Mouse (Mus musculus) MEL (cell line): ENCODE results near the gene Gas7. TPM values are rescaled to one million over a fixed set of nuclear protein-coding genes. Genes with fewer than 3 reads are reported as not detected.

Experiments used
- DNase-seq: peaks from one replicate; pipeline ENCODE4 v3.0.0; 2011; ENCODE audit warnings: low read depth, low spot score
- H3K27ac ChIP-seq: 2 replicates; pipeline ENCODE4 v1.5.1; 2012; ENCODE audit warnings: low read depth, mild to moderate bottlenecking, control low read depth, low read length, moderate library complexity; ENCODE audit not compliant: control insufficient read depth
- H3K27me3 ChIP-seq, 2 experiments: fragments of 150-350 bp in 1 of 2; sonication (generic) in 1 of 2; 2 replicates each; pipeline ENCODE4 v1.6.1; 2012; ENCODE audit warnings: low read length in 2 of 2, mild to moderate bottlenecking in 2 of 2, improper control_type of control experiment in 1 of 2, moderate library complexity in 1 of 2; ENCODE audit not compliant: insufficient read depth in 2 of 2, control insufficient read depth in 1 of 2
- H3K36me3 ChIP-seq, 2 experiments: 2 replicates each; pipeline ENCODE4 v1.6.1; 2012 to 2014; ENCODE audit warnings: low read length in 2 of 2, improper control_type of control experiment in 1 of 2, inconsistent platforms in 1 of 2, mild to moderate bottlenecking in 1 of 2; ENCODE audit not compliant: insufficient read depth in 2 of 2, control insufficient read depth in 1 of 2
- H3K4me1 ChIP-seq, 2 experiments: fragments of 150-350 bp in 1 of 2; sonication (generic) in 1 of 2; 2 replicates each; pipeline ENCODE4 v1.6.1; 2012; ENCODE audit warnings: low read length in 2 of 2, improper control_type of control experiment in 1 of 2, mild to moderate bottlenecking in 1 of 2; ENCODE audit not compliant: insufficient read depth in 2 of 2, control insufficient read depth in 1 of 2
- H3K4me3 ChIP-seq, 2 experiments: fragments of 150-350 bp in 1 of 2; sonication (generic) in 1 of 2; 2 replicates each; pipeline ENCODE4 v1.5.1; 2012; ENCODE audit warnings: low read depth in 2 of 2, low read length in 2 of 2, mild to moderate bottlenecking in 2 of 2, moderate library complexity in 2 of 2, control low read depth in 1 of 2, improper control_type of control experiment in 1 of 2; ENCODE audit not compliant: control insufficient read depth in 1 of 2, insufficient read depth in 1 of 2
- H3K79me2 ChIP-seq: 2 replicates; pipeline ENCODE4 v1.6.1; 2012; ENCODE audit warnings: mild to moderate bottlenecking, low read length, moderate library complexity; ENCODE audit not compliant: control insufficient read depth, poor library complexity, insufficient read depth
- H3K9ac ChIP-seq: 2 replicates; pipeline ENCODE4 v1.6.1; 2012; ENCODE audit warnings: low read depth, mild to moderate bottlenecking, control low read depth, low read length, moderate library complexity; ENCODE audit not compliant: control insufficient read depth, poor library complexity, severe bottlenecking
- H3K9me3 ChIP-seq: fragments of 150-350 bp; sonication (generic); replicated peaks from 2 replicates; pipeline ENCODE4 v1.6.1; 2012; ENCODE audit warnings: mild to moderate bottlenecking, low read length, improper control_type of control experiment, moderate library complexity; ENCODE audit not compliant: insufficient read depth
- BHLHE40 ChIP-seq: IDR thresholded peaks from 2 replicates; pipeline ENCODE4 v1.6.1; 2012; ENCODE audit warnings: low read depth, mild to moderate bottlenecking, inconsistent platforms, low read length, improper control_type of control experiment, borderline replicate concordance
- CHD1 ChIP-seq: IDR thresholded peaks from 2 replicates; pipeline ENCODE4 v1.6.1; 2012; ENCODE audit warnings: low read depth, mild to moderate bottlenecking, inconsistent platforms, low read length, improper control_type of control experiment
- CHD2 ChIP-seq: IDR thresholded peaks from 2 replicates; pipeline ENCODE4 v1.6.1; 2011; ENCODE audit warnings: low read length, improper control_type of control experiment
- CTCF ChIP-seq, 3 experiments: IDR thresholded peaks in 2 of 3; conservative IDR thresholded peaks in 1 of 3; 2 replicates each; pipeline ENCODE4 v1.5.1; 2011 to 2012; ENCODE audit warnings: low read length in 3 of 3, low read depth in 2 of 3, mild to moderate bottlenecking in 2 of 3, improper control_type of control experiment in 1 of 3, inconsistent platforms in 1 of 3, mixed read lengths in 1 of 3, moderate library complexity in 1 of 3; ENCODE audit not compliant: control insufficient read depth in 1 of 3, insufficient read depth in 1 of 3, poor library complexity in 1 of 3, severe bottlenecking in 1 of 3
- EP300 ChIP-seq, 2 experiments: IDR thresholded peaks; 2 replicates each; pipeline ENCODE4 v1.6.1; 2011; ENCODE audit warnings: improper control_type of control experiment in 2 of 2, low read length in 2 of 2, low read depth in 1 of 2, mild to moderate bottlenecking in 1 of 2
- ETS1 ChIP-seq: IDR thresholded peaks from 2 replicates; pipeline ENCODE4 v1.6.1; 2012; ENCODE audit warnings: low read depth, mild to moderate bottlenecking, inconsistent platforms, low read length, improper control_type of control experiment, moderate library complexity
- GABPA ChIP-seq: IDR thresholded peaks from 2 replicates; pipeline ENCODE4 v1.6.1; 2012; ENCODE audit warnings: low read depth, mild to moderate bottlenecking, inconsistent platforms, low read length, improper control_type of control experiment, moderate library complexity
- GATA1 ChIP-seq: IDR thresholded peaks from 2 replicates; pipeline ENCODE4 v1.6.1; 2011; ENCODE audit warnings: low read depth, low read length, improper control_type of control experiment
- HCFC1 ChIP-seq: IDR thresholded peaks from 2 replicates; pipeline ENCODE4 v1.6.1; 2012; ENCODE audit warnings: low read depth, mild to moderate bottlenecking, inconsistent platforms, low read length, improper control_type of control experiment, moderate library complexity
- JUND ChIP-seq: IDR thresholded peaks from 2 replicates; pipeline ENCODE4 v1.6.1; 2011; ENCODE audit warnings: low read depth, mild to moderate bottlenecking, improper control_type of control experiment, low read length
- KAT2A ChIP-seq: conservative IDR thresholded peaks from 2 replicates; pipeline ENCODE4 v1.6.1; 2012; ENCODE audit warnings: low read depth, low read length, improper control_type of control experiment, inconsistent platforms
- MAZ ChIP-seq: IDR thresholded peaks from 2 replicates; pipeline ENCODE4 v1.6.1; 2012; ENCODE audit warnings: low read depth, mild to moderate bottlenecking, inconsistent platforms, low read length, improper control_type of control experiment
- MEF2A ChIP-seq: IDR thresholded peaks from 2 replicates; pipeline ENCODE4 v1.6.1; 2014; ENCODE audit warnings: low read depth, mild to moderate bottlenecking, inconsistent platforms, low read length, improper control_type of control experiment; ENCODE audit not compliant: poor library complexity, insufficient replicate concordance, severe bottlenecking; ENCODE audit errors: extremely low read depth
- MYC ChIP-seq: IDR thresholded peaks from 2 replicates; pipeline ENCODE4 v1.6.1; 2011; ENCODE audit warnings: low read depth, mild to moderate bottlenecking, low read length, improper control_type of control experiment, moderate library complexity
- NELFE ChIP-seq: IDR thresholded peaks from 2 replicates; pipeline ENCODE4 v1.6.1; 2011; ENCODE audit warnings: low read depth, low read length, improper control_type of control experiment
- POLR2AphosphoS2 ChIP-seq: IDR thresholded peaks from 2 replicates; pipeline ENCODE4 v1.6.1; 2011; ENCODE audit warnings: low read length, improper control_type of control experiment
- POLR2AphosphoS5 ChIP-seq: IDR thresholded peaks from 2 replicates; pipeline ENCODE4 v1.6.1; 2012; ENCODE audit warnings: low read depth, borderline replicate concordance, mild to moderate bottlenecking, inconsistent platforms, low read length, moderate library complexity, mixed read lengths
- RCOR1 ChIP-seq: IDR thresholded peaks from 2 replicates; pipeline ENCODE4 v1.6.1; 2012; ENCODE audit warnings: low read depth, mild to moderate bottlenecking, inconsistent platforms, low read length, improper control_type of control experiment
- SIN3A ChIP-seq: IDR thresholded peaks from 2 replicates; pipeline ENCODE4 v1.6.1; 2012; ENCODE audit warnings: low read length, improper control_type of control experiment, inconsistent platforms
- TBP ChIP-seq: IDR thresholded peaks from 2 replicates; pipeline ENCODE4 v1.8.0; 2011; ENCODE audit warnings: low read depth, low read length, improper control_type of control experiment
- TCF12 ChIP-seq: IDR thresholded peaks from 2 replicates; pipeline ENCODE4 v1.6.1; 2014; ENCODE audit warnings: low read depth, mild to moderate bottlenecking, inconsistent platforms, low read length, improper control_type of control experiment, moderate library complexity
- ZC3H11A ChIP-seq: IDR thresholded peaks from 2 replicates; pipeline ENCODE4 v1.6.1; 2012; ENCODE audit warnings: low read depth, mild to moderate bottlenecking, inconsistent platforms, low read length, improper control_type of control experiment
- ZNF384 ChIP-seq: IDR thresholded peaks from 2 replicates; pipeline ENCODE4 v1.6.1; 2012; ENCODE audit warnings: low read depth, mild to moderate bottlenecking, inconsistent platforms, low read length, improper control_type of control experiment
- polyA plus RNA-seq, 2 experiments: library from polyadenylated mRNA; stranded (reverse) in 1 of 2; unstranded in 1 of 2; fragments of >175 nt in 1 of 2; fragments of >200 nt in 1 of 2; gene quantifications; 2 replicates each; pipeline versions ENCODE4 v1.2.1 to v1.2.4; 2012; ENCODE audit warnings: low replicate concordance in 2 of 2, low read depth in 1 of 2; ENCODE audit not compliant: insufficient read length in 2 of 2, insufficient read depth in 1 of 2, missing spikeins in 1 of 2
- total RNA-seq: library from RNA; depleted of rRNA; stranded (reverse); fragments of 300-350 nt; gene quantifications from 2 replicates; pipeline ENCODE4 v1.2.3, GENCODE M21; 2012

Gene Gas7
- total and polyA plus RNA-seq, 3 experiments: 0.04 TPM; not detected in 2

- Histone ChIP-seq H3K79me2 (no peaks in the 10 kb centered on the region), H3K9ac (no peak overlapping the region), H3K4me3 (no peak overlapping the region), H3K36me3 (no peaks in the 10 kb centered on the region), H3K27me3 (no peaks in the 10 kb centered on the region), H3K4me1 (no peaks in the 10 kb centered on the region), H3K27ac (no peak overlapping the region), H3K9me3 (no peaks in the 10 kb centered on the region)
- no peak for TF ChIP-seq POLR2AphosphoS5
- no peak for TF ChIP-seq GABPA
- TF ChIP-seq HCFC1: no peak
- TF ChIP-seq ZNF384: no peak
- no peak for TF ChIP-seq JUND
- no peak for TF ChIP-seq CHD1
- no peak for TF ChIP-seq BHLHE40
- TF ChIP-seq TBP: no peak
- no peak for TF ChIP-seq RCOR1
- TF ChIP-seq EP300 (IDR thresholded peaks at IDR 0.05; ENCODE audit: low read depth in 1 of 2, low read length in 2 of 2): no peak
- no peak for TF ChIP-seq TCF12
- TF ChIP-seq GATA1: no peak
- DNase-seq: no peak
These were observed 173.3 kb downstream of the Gas7 start for GRCm38 (mm10) chr11:67628522-67628921.

GRCm38 (mm10) chr11:67632906-67633305 lies 177.7 kb downstream of the Gas7 start:
- no peak for DNase-seq
- no peak overlapping the region for H3K4me3 ChIP-seq
- no peak overlapping the region for H3K27ac ChIP-seq
- H3K27me3 ChIP-seq: no peaks in the 10 kb centered on the region
- H3K9me3 ChIP-seq: no peaks in the 10 kb centered on the region
- no peaks in the 10 kb centered on the region for H3K79me2 ChIP-seq
- H3K9ac ChIP-seq: no peak overlapping the region
- TF ChIP-seq TCF12 (no peak), CHD2 (no peak), GABPA (no peak), MYC (no peak), RCOR1 (no peak), HCFC1 (no peak), NELFE (no peak), ZNF384 (no peak), KAT2A (no peak), CTCF (IDR thresholded peaks at IDR 0.05 in 2 of 3, conservative IDR thresholded peaks at IDR 0.05 in 1 of 3; ENCODE audit: control insufficient read depth in 1 of 3, insufficient read depth in 1 of 3, low read depth in 2 of 3, low read length in 3 of 3, poor library complexity in 1 of 3, severe bottlenecking in 1 of 3) (no peak), MEF2A (no peak), ETS1 (no peak), SIN3A (no peak), MAZ (no peak), POLR2AphosphoS2 (no peak), JUND (no peak), ZC3H11A (no peak)
- H3K4me1 ChIP-seq: no peaks in the 10 kb centered on the region
- H3K36me3 ChIP-seq: no peaks in the 10 kb centered on the region
